Mouse (Mus musculus): ENCODE results near the gene Bcl11b.

DNA sequence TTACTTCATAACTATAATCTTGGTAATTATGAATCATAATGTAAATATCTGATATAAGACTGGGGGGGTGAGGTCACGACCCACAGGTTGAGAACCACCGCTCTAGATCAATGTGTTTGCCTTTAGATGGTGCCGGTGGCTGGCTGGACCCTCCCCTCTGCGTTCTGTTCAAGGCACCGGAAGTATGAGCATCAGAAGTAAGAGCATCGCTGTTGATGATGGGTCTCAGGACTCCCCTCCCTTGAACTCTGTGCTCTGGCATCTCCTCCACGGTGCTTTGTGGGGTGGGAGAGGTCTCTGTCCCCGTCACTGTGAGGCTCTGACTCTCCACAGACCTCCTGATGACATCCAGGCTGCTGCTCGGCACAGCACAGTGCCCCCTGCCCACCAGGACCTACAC, 62.6 kb downstream of the Bcl11b start:
- TF ChIP-seq POLR2A (IDR thresholded peaks at IDR 0.05; ENCODE audit: insufficient read length, low read depth): no peak
- TF ChIP-seq POLR2AphosphoS2 (IDR thresholded peaks at IDR 0.05; ENCODE audit: insufficient read length, low read depth): no peak

Data from myocyte (in vitro differentiated cells).